Mouse (Mus musculus) hindbrain, embryonic 16.5 days (tissue): Measurements from ENCODE around the gene Atp2b2. TPM values are rescaled to one million over a fixed set of nuclear protein-coding genes. Genes with fewer than 3 reads are reported as not detected.

Experiments used
- ATAC-seq: fragments of 200-750 bp; cut with Nextera tagmentation; 2 replicates; pipeline ENCODE4 v1.8.0; 2017; ENCODE audit warnings: moderate TSS enrichment, moderate library complexity
- H3K27ac ChIP-seq: fragments of 300-500 bp; sonication (generic); 2 replicates; pipeline ENCODE4 v1.5.1; 2014; ENCODE audit warnings: low read depth, mild to moderate bottlenecking, control low read depth, low read length, moderate library complexity
- H3K27me3 ChIP-seq: fragments of 300-500 bp; sonication (generic); replicated peaks from 2 replicates; pipeline ENCODE4 v1.6.1; 2014; ENCODE audit warnings: low read length; ENCODE audit not compliant: control insufficient read depth, insufficient read depth
- H3K36me3 ChIP-seq: fragments of 300-500 bp; sonication (generic); 2 replicates; pipeline ENCODE4 v1.6.1; 2014; ENCODE audit warnings: mild to moderate bottlenecking, low read length, moderate library complexity, mixed read lengths; ENCODE audit not compliant: control insufficient read depth, insufficient read depth
- H3K4me1 ChIP-seq: fragments of 300-500 bp; sonication (generic); 2 replicates; pipeline ENCODE4 v1.6.1; 2014; ENCODE audit warnings: low read depth, low read length; ENCODE audit not compliant: control insufficient read depth, insufficient read depth
- H3K4me2 ChIP-seq: fragments of 300-500 bp; sonication (generic); 2 replicates; pipeline ENCODE4 v1.6.1; 2014; ENCODE audit warnings: mild to moderate bottlenecking, low read length, control low read depth, moderate library complexity
- H3K4me3 ChIP-seq: fragments of 300-500 bp; sonication (generic); 2 replicates; pipeline ENCODE4 v1.5.1; 2014; ENCODE audit warnings: mild to moderate bottlenecking, low read length, control low read depth, moderate library complexity
- H3K9ac ChIP-seq: fragments of 300-500 bp; sonication (generic); 2 replicates; pipeline ENCODE4 v1.6.1; 2014; ENCODE audit warnings: low read depth, mild to moderate bottlenecking, control low read depth, low read length, moderate library complexity
- H3K9me3 ChIP-seq: fragments of 300-500 bp; sonication (generic); 2 replicates; pipeline ENCODE4 v1.6.1; 2014; ENCODE audit warnings: mild to moderate bottlenecking, low read length, moderate library complexity; ENCODE audit not compliant: control insufficient read depth
- WGBS: fragments of 180-500 bp; shearing (Covaris S2); extraction: QIAGEN DNeasy Blood & Tissue Kit; methylation state at CpG from one replicate; pipeline ENCODE4 v1.1.7; 2014; 5-methylcytosine and 5-hydroxymethylcytosine counted together
- polyA plus RNA-seq: library from polyadenylated mRNA; unstranded; fragments of >200 nt; fragmentation: Nextera tagmentation; extraction: Ambion mirVana; gene quantifications from 2 replicates; pipeline ENCODE4 v1.2.1, GENCODE M21; 2015

Gene Atp2b2
- polyA plus RNA-seq, 1 experiment from 2014 or later: 42.3 TPM

GRCm38 (mm10) chr6:113838493-113838892 is 203.9 kb downstream of the Atp2b2 start:
- peaks cover 11% of the 10 kb centered on the region for H3K36me3 ChIP-seq
- H3K27me3 ChIP-seq: no peaks in the 10 kb centered on the region
- no peaks in the 10 kb centered on the region for H3K4me1 ChIP-seq
- no peaks in the 10 kb centered on the region for H3K9me3 ChIP-seq
- H3K4me3 ChIP-seq: no peak overlapping the region
- no peak overlapping the region for H3K9ac ChIP-seq
- H3K4me2 ChIP-seq: no peak overlapping the region
- no peak for ATAC-seq
- 67% methylated on average over 1 of the region's 1 CpGs for WGBS
- no peak overlapping the region for H3K27ac ChIP-seq

DNA sequence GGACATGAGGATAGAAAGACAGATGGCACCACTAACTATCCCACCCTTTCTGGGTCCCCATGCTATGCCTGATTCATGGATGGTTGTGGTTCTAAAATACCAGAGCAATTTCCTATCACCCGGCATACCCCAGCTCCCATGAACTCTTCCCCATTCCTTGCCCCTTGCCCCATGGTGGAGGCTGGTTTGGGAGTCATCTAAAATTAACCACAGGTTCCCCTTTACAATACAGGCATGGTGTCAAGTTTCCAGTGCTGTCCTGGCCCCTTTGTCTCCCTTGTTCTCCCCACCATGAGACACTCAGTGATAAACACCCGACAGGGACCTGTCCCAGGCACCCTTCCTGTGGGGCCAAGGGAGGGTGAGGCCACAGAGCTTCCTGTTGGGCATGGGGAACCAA is 204.7 kb downstream of the Atp2b2 start:
- ATAC-seq: no peak

GRCm38 (mm10) chr6:113836545-113836944 is 205.9 kb downstream of the Atp2b2 start:
- Histone ChIP-seq H3K36me3 (peaks cover 8% of the 10 kb centered on the region), H3K27me3 (no peaks in the 10 kb centered on the region)

More for the DNA sequence above, 204.7 kb downstream of the Atp2b2 start:
- 71% methylated on average over 2 of the region's 2 CpGs for WGBS
- H3K4me1 ChIP-seq: no peaks in the 10 kb centered on the region
- H3K4me3 ChIP-seq: no peak overlapping the region
- H3K4me2 ChIP-seq: no peak overlapping the region
- no peak overlapping the region for H3K27ac ChIP-seq
- H3K9ac ChIP-seq: no peak overlapping the region
- H3K36me3 ChIP-seq: peaks cover 11% of the 10 kb centered on the region
- H3K9me3 ChIP-seq: no peaks in the 10 kb centered on the region
- H3K27me3 ChIP-seq: no peaks in the 10 kb centered on the region

GRCm38 (mm10) chr6:113830463-113830862 is 211.9 kb downstream of the Atp2b2 start:
- H3K27me3 ChIP-seq: no peaks in the 10 kb centered on the region

More at GRCm38 (mm10) chr6:113836545-113836944, 205.9 kb downstream of the Atp2b2 start:
- WGBS: 62% methylated on average over 3 of the region's 3 CpGs
- H3K4me3 ChIP-seq: no peak overlapping the region
- H3K4me1 ChIP-seq: no peaks in the 10 kb centered on the region
- no peak overlapping the region for H3K9ac ChIP-seq
- no peak overlapping the region for H3K27ac ChIP-seq
- no peaks in the 10 kb centered on the region for H3K9me3 ChIP-seq
- ATAC-seq: no peak
- H3K4me2 ChIP-seq: no peak overlapping the region

DNA sequence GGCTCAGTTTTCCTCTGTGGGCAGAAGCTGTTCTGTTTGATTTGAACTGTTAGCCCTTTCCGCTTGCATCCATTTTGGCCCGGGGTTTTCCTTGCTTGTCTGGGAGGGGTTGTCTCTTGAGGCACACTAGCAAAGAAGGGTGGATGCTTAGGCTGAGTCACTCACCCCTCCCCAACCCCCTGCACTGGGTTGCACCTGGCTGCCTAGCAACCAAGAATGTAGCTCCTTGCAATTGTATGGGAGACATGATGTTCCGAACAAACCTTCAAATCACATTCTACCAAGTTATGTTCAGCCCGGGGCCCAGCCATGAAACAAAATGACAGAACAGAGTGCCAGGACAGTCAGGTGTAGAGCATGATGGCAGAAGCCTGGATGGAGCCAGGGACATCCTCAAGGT is 215.1 kb downstream of the Atp2b2 start:
- Histone ChIP-seq H3K27me3 (no peaks in the 10 kb centered on the region), H3K9me3 (no peaks in the 10 kb centered on the region), H3K4me2 (no peak overlapping the region), H3K36me3 (no peaks in the 10 kb centered on the region), H3K4me3 (no peak overlapping the region), H3K27ac (0 out of 2 replicates have a peak overlapping the region, but pooled peaks have one; percentile 13), H3K9ac (no peak overlapping the region), H3K4me1 (peaks cover 6% of the 10 kb centered on the region)
- ATAC-seq: no peak
- 73% methylated on average over 4 of the region's 4 CpGs for WGBS

More at GRCm38 (mm10) chr6:113830463-113830862, 211.9 kb downstream of the Atp2b2 start:
- Histone ChIP-seq H3K4me2 (no peak overlapping the region), H3K4me1 (peaks cover 6% of the 10 kb centered on the region), H3K4me3 (no peak overlapping the region), H3K36me3 (no peaks in the 10 kb centered on the region), H3K9me3 (no peaks in the 10 kb centered on the region), H3K27ac (no peak overlapping the region), H3K9ac (no peak overlapping the region)
- 97% methylated on average over 2 of the region's 2 CpGs for WGBS
- no peak for ATAC-seq

DNA sequence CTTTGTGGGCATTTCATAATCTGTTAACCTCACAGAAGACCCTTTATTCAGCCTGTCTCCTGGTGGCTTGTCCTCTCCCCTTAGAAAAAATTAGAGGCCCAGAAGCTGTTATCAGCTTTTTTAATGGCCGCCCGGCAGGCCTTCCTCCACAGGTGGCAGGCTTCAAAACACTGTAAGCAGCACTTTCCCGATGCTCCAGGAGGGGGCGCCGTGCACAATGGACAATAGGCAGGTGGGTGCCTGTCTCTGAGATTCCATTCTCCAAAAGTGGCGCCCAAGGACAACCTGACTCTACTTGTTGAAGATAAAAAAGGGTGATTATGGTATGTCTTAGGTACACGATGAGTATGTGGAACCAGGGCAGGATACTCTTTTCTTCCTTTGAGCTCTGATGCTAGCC is 220.0 kb downstream of the Atp2b2 start:
- no peak for ATAC-seq
- no peak overlapping the region for H3K9ac ChIP-seq
- 47% methylated on average over 7 of the region's 7 CpGs for WGBS
- no peaks in the 10 kb centered on the region for H3K27me3 ChIP-seq
- no peak overlapping the region for H3K27ac ChIP-seq
- no peak overlapping the region for H3K4me2 ChIP-seq
- H3K4me1 ChIP-seq: peaks cover 3% of the 10 kb centered on the region
- H3K9me3 ChIP-seq: no peaks in the 10 kb centered on the region
- no peak overlapping the region for H3K4me3 ChIP-seq
- H3K36me3 ChIP-seq: no peaks in the 10 kb centered on the region

GRCm38 (mm10) chr6:113816690-113817089 is 225.7 kb downstream of the Atp2b2 start:
- 92% methylated on average over 3 of the region's 3 CpGs for WGBS
- no peaks in the 10 kb centered on the region for H3K4me1 ChIP-seq
- no peaks in the 10 kb centered on the region for H3K9me3 ChIP-seq
- peaks cover 24% of the 10 kb centered on the region for H3K36me3 ChIP-seq
- no peak for ATAC-seq
- H3K4me2 ChIP-seq: no peak overlapping the region
- H3K9ac ChIP-seq: no peak overlapping the region
- no peak overlapping the region for H3K4me3 ChIP-seq
- no peak overlapping the region for H3K27ac ChIP-seq
- H3K27me3 ChIP-seq: no peaks in the 10 kb centered on the region

GRCm38 (mm10) chr6:113811462-113811861 is 231.0 kb downstream of the Atp2b2 start:
- H3K9ac ChIP-seq: no peak overlapping the region
- no peaks in the 10 kb centered on the region for H3K9me3 ChIP-seq
- no peaks in the 10 kb centered on the region for H3K27me3 ChIP-seq
- no peak overlapping the region for H3K27ac ChIP-seq
- H3K36me3 ChIP-seq: peaks cover 40% of the 10 kb centered on the region
- no peak for ATAC-seq
- H3K4me2 ChIP-seq: no peak overlapping the region
- H3K4me1 ChIP-seq: no peaks in the 10 kb centered on the region
- 68% methylated on average over 1 of the region's 1 CpGs for WGBS
- H3K4me3 ChIP-seq: no peak overlapping the region

GRCm38 (mm10) chr6:113810667-113811066 is 231.7 kb downstream of the Atp2b2 start:
- Histone ChIP-seq H3K9me3 (peaks cover 2% of the 10 kb centered on the region), H3K4me3 (no peak overlapping the region), H3K4me1 (no peaks in the 10 kb centered on the region), H3K27ac (no peak overlapping the region), H3K36me3 (peaks cover 43% of the 10 kb centered on the region), H3K27me3 (no peaks in the 10 kb centered on the region), H3K9ac (no peak overlapping the region), H3K4me2 (no peak overlapping the region)
- no peak for ATAC-seq
- 70% methylated on average over 4 of the region's 4 CpGs for WGBS

- H3K4me1 ChIP-seq: no peaks in the 10 kb centered on the region
- H3K9me3 ChIP-seq: peaks cover 14% of the 10 kb centered on the region
- no peak overlapping the region for H3K4me2 ChIP-seq
- H3K9ac ChIP-seq: no peak overlapping the region
- H3K36me3 ChIP-seq: peaks cover 50% of the 10 kb centered on the region
- H3K4me3 ChIP-seq: no peak overlapping the region
- WGBS: 75% methylated on average over 5 of the region's 5 CpGs
- no peaks in the 10 kb centered on the region for H3K27me3 ChIP-seq
- no peak overlapping the region for H3K27ac ChIP-seq
- ATAC-seq: no peak
Measured at GRCm38 (mm10) chr6:113806241-113806640, 236.2 kb downstream of the Atp2b2 start.
